Mouse (Mus musculus): ENCODE results near the gene Lrba. TPM values are rescaled to one million over a fixed set of nuclear protein-coding genes. Genes with fewer than 3 reads are reported as not detected.

Lrba gene
- total and polyA plus RNA-seq, 3 experiments: 12.3 to 22.6 (median 13.8) TPM

- Histone ChIP-seq H3K9ac (ENCODE audit: insufficient read depth, low read depth) (no peak overlapping the region), H3K9me3 (replicated peaks; ENCODE audit: low read length) (peaks cover 4% of the 10 kb centered on the region), H3K79me2 (replicated peaks; ENCODE audit: control insufficient read depth, extremely low read depth, insufficient read depth, poor library complexity, severe bottlenecking) (no peaks in the 10 kb centered on the region), H3K27ac (ENCODE audit: insufficient read depth, low read depth) (no peak overlapping the region), H3K27me3 (replicated peaks) (no peaks in the 10 kb centered on the region), H3K4me1 (ENCODE audit: control insufficient read depth in 1 of 2, insufficient read depth in 2 of 2) (peaks cover 0 to 14% of the 10 kb centered on the region in 2 experiments; a peak in 3 of 4 replicates), H3K4me3 (replicated peaks in 1 of 3; ENCODE audit: low read depth in 2 of 3, low read length in 2 of 3, poor library complexity in 1 of 3) (no peak overlapping the region), H3K36me3 (replicated peaks in 1 of 2; ENCODE audit: control insufficient read depth in 1 of 2, insufficient read depth in 1 of 2, low read length in 1 of 2) (peaks cover 5% of the 10 kb centered on the region in 2 experiments), H3K4me2 (ENCODE audit: insufficient read depth, low read depth, poor library complexity, severe bottlenecking) (no peak overlapping the region)
- dilution Hi-C loops (cut with MboI; ENCODE audit: extremely low pct_ligation_motif_present, extremely low pct_unique_long_range_greater_than_20kb, low sequenced_read_pairs) (no loop called here), in situ Hi-C loops (cut with MboI; ENCODE audit: low pct_ligation_motif_present, low pct_unique_long_range_greater_than_20kb, low sequenced_read_pairs) (no loop called here)
- no peak for DNase-seq (ENCODE audit: extremely low read depth)
- TF ChIP-seq NELFE (IDR thresholded peaks at IDR 0.05; ENCODE audit: low read depth, low read length) (no peak), MXI1 (IDR thresholded peaks at IDR 0.05; ENCODE audit: low read depth, low read length) (no peak), JUND (conservative IDR thresholded peaks at IDR 0.05; ENCODE audit: low read depth, low read length) (no peak), MAX (IDR thresholded peaks at IDR 0.05; ENCODE audit: low read length) (no peak), CHD2 (IDR thresholded peaks at IDR 0.05; ENCODE audit: low read length) (no peak), HCFC1 (IDR thresholded peaks at IDR 0.05; ENCODE audit: low read depth, low read length) (no peak), POLR2AphosphoS2 (IDR thresholded peaks at IDR 0.05; ENCODE audit: low read depth, low read length) (no peak), ELF1 (IDR thresholded peaks at IDR 0.05; ENCODE audit: low read depth, low read length) (no peak), ZNF384 (IDR thresholded peaks at IDR 0.05; ENCODE audit: low read depth, low read length) (no peak), RAD21 (IDR thresholded peaks at IDR 0.05; ENCODE audit: low read depth, low read length) (no peak), ZC3H11A (IDR thresholded peaks at IDR 0.05; ENCODE audit: low read depth, low read length) (no peak), NRF1 (IDR thresholded peaks at IDR 0.05; ENCODE audit: low read depth, low read length) (no peak), MYC (IDR thresholded peaks at IDR 0.05; ENCODE audit: low read depth, low read length) (no peak), ZMIZ1 (IDR thresholded peaks at IDR 0.05; ENCODE audit: low read depth, low read length) (no peak), GABPA (IDR thresholded peaks at IDR 0.05; ENCODE audit: insufficient replicate concordance, low read depth, low read length) (no peak)
Observed at GRCm38 (mm10) chr3:86541863-86542397, 317.4 kb downstream of the Lrba start.

- dilution Hi-C loops (cut with MboI; ENCODE audit: extremely low pct_ligation_motif_present, extremely low pct_unique_long_range_greater_than_20kb, low sequenced_read_pairs): no loop called here
- H3K27ac ChIP-seq (ENCODE audit: insufficient read depth, low read depth): no peak overlapping the region
- no peak overlapping the region for H3K4me2 ChIP-seq (ENCODE audit: insufficient read depth, low read depth, poor library complexity, severe bottlenecking)
- no peak overlapping the region for H3K9ac ChIP-seq (ENCODE audit: insufficient read depth, low read depth)
- no peaks in the 10 kb centered on the region for H3K4me1 ChIP-seq (ENCODE audit: control insufficient read depth in 1 of 2, insufficient read depth in 2 of 2)
- no peaks in the 10 kb centered on the region for H3K27me3 ChIP-seq (replicated peaks)
- H3K36me3 ChIP-seq (replicated peaks in 1 of 2; ENCODE audit: control insufficient read depth in 1 of 2, insufficient read depth in 1 of 2, low read length in 1 of 2): peaks cover 11 to 12% of the 10 kb centered on the region in 2 experiments
- in situ Hi-C loops (cut with MboI; ENCODE audit: low pct_ligation_motif_present, low pct_unique_long_range_greater_than_20kb, low sequenced_read_pairs): no loop called here
- no peaks in the 10 kb centered on the region for H3K79me2 ChIP-seq (replicated peaks; ENCODE audit: control insufficient read depth, extremely low read depth, insufficient read depth, poor library complexity, severe bottlenecking)
- TF ChIP-seq PAX5 (IDR thresholded peaks at IDR 0.05; ENCODE audit: low read length) (no peak), ZMIZ1 (IDR thresholded peaks at IDR 0.05; ENCODE audit: low read depth, low read length) (no peak), SMC3 (IDR thresholded peaks at IDR 0.05; ENCODE audit: low read depth, low read length) (no peak), ZKSCAN1 (IDR thresholded peaks at IDR 0.05; ENCODE audit: borderline replicate concordance, low read depth, low read length) (no peak), CHD1 (IDR thresholded peaks at IDR 0.05; ENCODE audit: low read depth, low read length) (no peak), MAZ (IDR thresholded peaks at IDR 0.05; ENCODE audit: low read depth, low read length) (no peak), POLR2A (IDR thresholded peaks at IDR 0.05; ENCODE audit: low read depth, low read length) (no peak), RAD21 (IDR thresholded peaks at IDR 0.05; ENCODE audit: low read depth, low read length) (no peak)
- no peak for DNase-seq (ENCODE audit: extremely low read depth)
- no peak overlapping the region for H3K4me3 ChIP-seq (replicated peaks in 1 of 3; ENCODE audit: low read depth in 2 of 3, low read length in 2 of 3, poor library complexity in 1 of 3)
- peaks cover 7% of the 10 kb centered on the region for H3K9me3 ChIP-seq (replicated peaks; ENCODE audit: low read length)
Observed at GRCm38 (mm10) chr3:86544785-86545184, 320.3 kb downstream of the Lrba start.

Data from CH12.LX (cell line).